Mouse (Mus musculus) inflammation-experienced regulatory T-cells, adult 16 weeks (primary cell): ENCODE data around the gene Ergic1. TPM values are rescaled to one million over a fixed set of nuclear protein-coding genes. Genes with fewer than 3 reads are reported as not detected.

Experiments used
- polyA plus RNA-seq: library from polyadenylated mRNA; unstranded; fragments of 100-300 nt; shearing (Covaris generic); gene quantifications from one replicate; pipeline ENCODE4 v1.2.1, GENCODE M21; 2017

Gene Ergic1
- polyA plus RNA-seq: 105 TPM

GRCm38 (mm10) chr17:26561290-26561640, at the start of gene Ergic1:
Gene Ergic1, plus strand, starts transcription at chr17:26561489.

GRCm38 (mm10) chr17:26561651-26562181, 427 bp downstream of the Ergic1 start, which contains the start of gene Dusp1:
Gene Dusp1, minus strand, starts transcription at chr17:26562128.

DNA sequence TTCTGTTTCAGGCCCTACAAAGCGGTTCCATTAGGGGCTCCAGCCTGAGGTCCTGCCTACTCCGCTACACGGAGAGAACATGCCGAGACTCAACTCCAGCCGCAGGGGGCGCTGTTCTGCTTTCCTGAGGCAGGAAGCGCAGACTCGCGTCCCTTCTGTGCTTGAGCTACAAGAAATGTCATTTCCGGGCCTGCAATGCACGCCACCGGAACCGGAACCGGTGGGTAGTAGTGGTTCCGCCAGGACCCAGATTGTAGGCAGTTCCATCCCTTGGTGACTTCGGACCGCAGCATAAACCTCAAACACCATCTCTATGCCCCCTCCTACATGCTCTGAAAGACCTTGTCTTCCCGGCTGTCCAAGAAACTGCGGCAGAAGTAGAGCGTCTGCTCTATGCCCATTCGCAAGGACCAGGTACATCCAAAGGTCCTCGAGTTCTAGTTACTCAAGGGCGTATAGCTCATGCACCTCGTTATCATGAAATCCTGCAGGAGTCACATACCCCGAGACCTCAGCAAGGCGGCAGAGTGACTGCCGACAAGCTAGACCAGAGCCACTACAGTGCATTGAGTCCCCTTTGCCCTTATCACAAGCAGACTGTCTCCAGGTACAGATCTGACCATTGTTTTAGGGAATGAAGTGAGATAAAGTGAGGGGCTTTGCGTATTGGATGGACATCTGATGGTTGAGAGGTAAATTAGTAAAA, 101.8 kb downstream of the Ergic1 start, which contains the start of gene Atp6v0e:
Atp6v0e (plus strand) TSS at position 254 of the 706 bp plus-strand sequence.

Other genes with a start within 250 kb of the Ergic1 start
- gene Neurl1b, start 146.7 kb upstream of the Ergic1 start, polyA plus RNA-seq: 0.09 TPM
- 27.1 TPM for gene Dusp1, start 639 bp downstream of the Ergic1 start, polyA plus RNA-seq
- 369 TPM for gene Atp6v0e, start 101.7 kb downstream of the Ergic1 start, polyA plus RNA-seq
- gene Crebrf, start 154.2 kb downstream of the Ergic1 start, polyA plus RNA-seq: 99.3 TPM
- gene Bnip1, start 219.6 kb downstream of the Ergic1 start, polyA plus RNA-seq: 29.9 TPM